8 mouse cellular contexts compared by ENCODE assay signal in the genomic region with DNA sequence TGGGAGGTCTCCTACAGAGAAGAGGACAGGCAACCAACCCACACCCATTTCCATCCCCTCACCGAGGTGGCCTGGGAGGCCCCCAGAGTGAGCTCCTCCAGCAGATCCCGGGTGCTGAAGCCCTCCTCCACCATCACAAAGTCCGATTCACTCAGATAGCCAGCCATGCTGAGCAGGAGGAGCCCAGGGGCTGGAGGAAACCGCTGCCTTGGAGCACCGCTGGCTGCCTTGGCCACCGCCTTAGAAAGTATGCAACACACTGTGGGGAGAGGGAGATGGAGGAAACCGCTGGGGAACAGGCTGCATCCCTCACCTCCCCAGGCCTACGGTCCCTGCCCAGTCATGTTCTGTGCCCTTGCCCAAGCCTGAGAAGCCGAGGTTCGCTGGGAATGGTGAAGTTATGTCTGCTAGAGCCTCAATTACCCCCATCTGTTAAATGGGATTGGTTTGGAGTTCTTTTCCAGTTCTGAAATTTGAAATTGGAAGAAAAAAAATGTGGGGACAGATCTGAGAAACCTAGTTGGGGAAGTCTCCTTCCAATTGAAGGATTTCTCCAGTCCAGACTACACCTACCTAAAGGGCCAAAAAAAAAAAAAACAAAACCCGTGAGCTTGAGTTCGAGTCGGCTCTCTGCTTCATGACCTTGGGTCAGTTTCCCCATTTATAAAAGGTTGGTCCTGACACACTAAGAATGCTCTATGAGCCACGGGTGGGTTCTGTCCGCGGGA. TPM values are rescaled to one million over a fixed set of nuclear protein-coding genes. Genes with fewer than 3 reads are reported as not detected.
A peak's percentile ranks its signal among the peaks of the same experiment; 100 is the strongest.
DNase-seq lines count a peak whose midpoint lies in the region; ATAC-seq lines count a peak whose summit lies in the region.

No protein-coding gene starts in this region.

- 13% methylated on average over 16 of the region's 16 CpGs for WGBS in heart, embryonic 16.5 days
- WGBS in forebrain, embryonic 15.5 days: 11% methylated on average over 16 of the region's 16 CpGs
- WGBS in macrophage (ENCODE audit: missing documents): 42% methylated on average over 16 of the region's 16 CpGs

- peaks cover 19% of the 10 kb centered on the region for H3K4me1 ChIP-seq in heart, embryonic 16.5 days (ENCODE audit: control insufficient read depth, insufficient read depth, low read length)
- H3K4me1 ChIP-seq in forebrain, embryonic 15.5 days: peaks cover 37% of the 10 kb centered on the region

- no peaks in the 10 kb centered on the region for H3K79me2 ChIP-seq in macrophage (ENCODE audit: inconsistent target)

- H3K27ac ChIP-seq in heart, embryonic 16.5 days (ENCODE audit: low read length): no peak overlapping the region
- H3K27ac ChIP-seq in forebrain, embryonic 15.5 days (replicated peaks): 0 out of 2 replicates have a peak overlapping the region, but pooled peaks have one; percentile 28
- no peak overlapping the region for H3K27ac ChIP-seq in macrophage

- no peaks in the 10 kb centered on the region for H3K9me3 ChIP-seq in heart, embryonic 16.5 days (replicated peaks; ENCODE audit: control insufficient read depth, low read length)
- no peaks in the 10 kb centered on the region for H3K9me3 ChIP-seq in forebrain, embryonic 15.5 days

- H3K4me3 ChIP-seq in heart, embryonic 16.5 days (ENCODE audit: low read length): peak overlapping the region; percentile 81
- H3K4me3 ChIP-seq in forebrain, embryonic 15.5 days: peak overlapping the region; percentile 82
- H3K4me3 ChIP-seq in macrophage (ENCODE audit: inconsistent target): peak overlapping the region; percentile 17; the same call in 1 of the 2 replicates

- no peak for DNase-seq in heart, postnatal 14 days
- peak; percentile 46 for DNase-seq in MN1 (ENCODE audit: low spot score)
- DNase-seq in spleen, postnatal 36 days (ENCODE audit: low spot score in 2 of 2): no peak
- no peak for DNase-seq in cerebellum, adult 11 months
- DNase-seq in gastrocnemius, postnatal 10 days: no peak

- peak overlapping the region; percentile 80 for H3K9ac ChIP-seq in heart, embryonic 16.5 days (ENCODE audit: low read length)
- H3K9ac ChIP-seq in forebrain, embryonic 15.5 days (replicated peaks): peak overlapping the region; percentile 85

- no peak for ATAC-seq in heart, embryonic 16.5 days (replicated peaks; ENCODE audit: extremely low read depth, insufficient read depth, low FRiP score)
- ATAC-seq in forebrain, embryonic 15.5 days (replicated peaks): no peak

- peaks cover 13% of the 10 kb centered on the region for H3K27me3 ChIP-seq in heart, embryonic 16.5 days (ENCODE audit: control insufficient read depth, insufficient read depth, low read length)
- H3K27me3 ChIP-seq in forebrain, embryonic 15.5 days: no peaks in the 10 kb centered on the region

- H3K36me3 ChIP-seq in heart, embryonic 16.5 days (ENCODE audit: control insufficient read depth, insufficient read depth): no peaks in the 10 kb centered on the region
- no peaks in the 10 kb centered on the region for H3K36me3 ChIP-seq in forebrain, embryonic 15.5 days
- no peaks in the 10 kb centered on the region for H3K36me3 ChIP-seq in macrophage (ENCODE audit: inconsistent target)

- peak overlapping the region; percentile 90 for H3K4me2 ChIP-seq in heart, embryonic 16.5 days (ENCODE audit: low read depth, low read length)
- H3K4me2 ChIP-seq in forebrain, embryonic 15.5 days (replicated peaks): peak overlapping the region; percentile 88

- intact Hi-C loops in heart, postnatal 14 days (cut with DNase I): no loop called here

RNA-seq across cellular contexts. Expression of a gene that starts 0.8 kb away (rescaled TPM):
- polyA plus RNA-seq in heart, embryonic 16.5 days (2015; fragmentation: Nextera tagmentation; extraction: Ambion mirVana): 7.6 and 8.9 TPM in 2 replicates
- 1 to 10 TPM; 2.5 to 3.2 TPM for total RNA-seq in heart, postnatal 14 days (2021)
- 12.3 and 13.7 TPM in 2 replicates for polyA plus RNA-seq in forebrain, embryonic 15.5 days (2015; fragmentation: Nextera tagmentation; extraction: Ambion mirVana)
- 10 to 100 TPM in 21 of 26 experiments, 1 to 10 TPM in 5; 3.2 to 17.5 (median 11.2) TPM for total RNA-seq in macrophage (2018; cell fraction: chromatin; rRNA removed)
- total RNA-seq in macrophage (2018; cell fraction: cytosol; rRNA removed): 1 to 10 TPM; 1.2 to 3.2 (median 2.2) TPM
- 10 to 100 TPM in 10 of 26 experiments, 1 to 10 TPM in 16; 2.9 to 20.7 (median 7.8) TPM for total RNA-seq in macrophage (2018; cell fraction: nucleus; rRNA removed)
- polyA plus RNA-seq in macrophage (2018): 1.1 to 4.3 TPM (median 1.8 TPM) in 3 replicates
- total RNA-seq in gastrocnemius, postnatal 10 days (2021): 1 to 10 TPM; 3.2 to 3.9 TPM

RNA-seq across cellular contexts. Expression of a gene that starts 30.3 kb away (rescaled TPM):
- 166 and 168 TPM in 2 replicates for polyA plus RNA-seq in heart, embryonic 16.5 days (2015; fragmentation: Nextera tagmentation; extraction: Ambion mirVana)
- total RNA-seq in heart, postnatal 14 days (2021): 10 to 100 TPM; 66.0 to 66.7 TPM
- polyA plus RNA-seq in forebrain, embryonic 15.5 days (2015; fragmentation: Nextera tagmentation; extraction: Ambion mirVana): 106 and 116 TPM in 2 replicates
- 100 to 1,000 TPM in 1 of 26 experiments, 10 to 100 TPM in 25; 36.7 to 102 (median 78.7) TPM for total RNA-seq in macrophage (2018; cell fraction: chromatin; rRNA removed)
- 100 to 1,000 TPM in 4 of 26 experiments, 10 to 100 TPM in 22; 56.1 to 106 (median 81.4) TPM for total RNA-seq in macrophage (2018; cell fraction: cytosol; rRNA removed)
- total RNA-seq in macrophage (2018; cell fraction: nucleus; rRNA removed): 100 to 1,000 TPM in 2 of 26 experiments, 10 to 100 TPM in 24; 53.5 to 105 (median 79.1) TPM
- 63.1 to 68.1 TPM (median 64.7 TPM) in 3 replicates for polyA plus RNA-seq in macrophage (2018)
- total RNA-seq in gastrocnemius, postnatal 10 days (2021): 10 to 100 TPM; 47.7 to 55.3 TPM

Comparison
In these comparisons a context has a peak if more than half of its experiments do, and no peak if none do; other contexts are left out.
1. H3K4me3 ChIP-seq: peak in every context shown above with its lines; median percentile 82 in forebrain, embryonic 15.5 days; 81 in heart, embryonic 16.5 days; 17 in macrophage.